Mouse (Mus musculus) heart, adult 2 months (tissue): Measurements from ENCODE around the gene Stx8.

Source experiments
- CTCF ChIP-seq: fragments of 200-600 bp; IDR thresholded peaks from 2 replicates; pipeline ENCODE4 v1.8.1; 2022; ENCODE audit warnings: antibody characterized with exemption, mild to moderate bottlenecking, moderate library complexity
- EP300 ChIP-seq: fragments of 200-500 bp; IDR thresholded peaks from 2 replicates; pipeline ENCODE4 v1.6.1; 2011; ENCODE audit warnings: low read depth, low read length, control low read depth; ENCODE audit not compliant: insufficient read depth

DNA sequence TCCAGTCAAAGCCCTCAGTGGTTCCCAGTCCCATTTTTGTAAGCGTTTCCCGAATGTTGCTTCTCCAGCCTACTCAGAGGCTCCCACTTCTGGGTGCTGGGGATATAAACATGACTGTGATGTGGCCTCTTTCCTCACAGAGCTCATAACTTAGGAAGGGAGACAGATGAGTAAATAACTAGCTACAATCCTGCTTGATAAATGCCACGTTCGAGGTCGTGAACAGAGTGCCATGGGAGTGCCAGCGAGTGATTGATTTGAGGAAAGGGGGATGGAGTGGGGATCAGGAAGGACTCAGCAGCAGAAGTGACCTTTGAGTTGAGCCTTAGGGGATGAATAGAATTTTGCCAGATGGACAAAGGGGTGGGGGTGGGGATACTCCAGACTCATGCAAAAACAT, 41.7 kb downstream of the Stx8 start:
- TF ChIP-seq CTCF (no peak), EP300 (no peak)
